Mouse (Mus musculus) ES-E14 (cell line): ENCODE data around the gene Syt2.

Experiments
- HCFC1 ChIP-seq: IDR thresholded peaks from 2 replicates; pipeline ENCODE4 v1.6.1; 2012; ENCODE audit warnings: low read length, inconsistent platforms, borderline replicate concordance; ENCODE audit not compliant: insufficient read depth
- MAFK ChIP-seq: IDR thresholded peaks from 2 replicates; pipeline ENCODE4 v1.6.1; 2014; ENCODE audit warnings: mild to moderate bottlenecking, low read depth, low read length, inconsistent platforms; ENCODE audit not compliant: insufficient read depth
- ZNF384 ChIP-seq: IDR thresholded peaks from 2 replicates; pipeline ENCODE4 v1.6.1; 2012; ENCODE audit warnings: low read depth, low read length, inconsistent platforms

DNA sequence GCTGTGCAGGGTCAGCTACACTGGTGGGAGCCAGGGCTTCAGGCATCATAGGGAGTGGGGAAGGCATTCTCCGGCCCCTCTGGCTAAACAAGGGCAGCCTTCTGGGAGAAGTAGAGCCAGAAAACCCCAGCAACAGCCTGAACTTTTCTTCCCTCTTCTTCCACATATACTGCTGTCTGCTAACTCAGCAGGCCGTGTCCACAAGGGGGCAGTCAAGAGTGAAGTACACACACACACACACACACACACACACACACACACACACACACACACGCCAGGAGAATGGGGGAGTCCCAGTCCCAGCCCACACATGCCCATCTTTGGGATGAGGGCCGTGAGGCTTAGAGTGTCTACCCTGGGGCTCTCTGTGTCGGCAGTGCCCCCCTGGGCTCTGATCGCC is 95.0 kb downstream of the Syt2 start:
- TF ChIP-seq ZNF384 (no peak), MAFK (no peak), HCFC1 (no peak)
